In genomic region chr13:97842801-97843200, GRCm38 (mm10) we compare ENCODE assay signal across 22 mouse cellular contexts.
DNase-seq lines count a peak whose midpoint lies in the region; ATAC-seq lines count a peak whose summit lies in the region.
"Had no signal": no experiment of that assay in that cellular context is flagged by ENCODE, and none has a peak within 500 bp of the region (broad histone marks: within the 10 kb centered on the region; RNA-seq: fewer than 3 reads in every experiment).

No protein-coding gene starts in this region.

- WGBS in embryonic facial prominence, embryonic 14.5 days = 58% methylated on average over 5 of the region's 5 CpGs
- 82% methylated on average over 5 of the region's 5 CpGs for WGBS in embryonic facial prominence, embryonic 10.5 days
- 45% methylated on average over 5 of the region's 5 CpGs for WGBS in intestine, embryonic 16.5 days
- 47% methylated on average over 5 of the region's 5 CpGs for WGBS in intestine, embryonic 15.5 days

- H3K27me3 ChIP-seq in embryonic facial prominence, embryonic 14.5 days (replicated peaks; ENCODE audit: control insufficient read depth, insufficient read depth, low read length) = no peaks in the 10 kb centered on the region
- peaks cover 43% of the 10 kb centered on the region for H3K27me3 ChIP-seq in embryonic facial prominence, embryonic 10.5 days (replicated peaks; ENCODE audit: low read depth, poor library complexity, severe bottlenecking)
- H3K27me3 ChIP-seq in intestine, embryonic 16.5 days (replicated peaks; ENCODE audit: control insufficient read depth, insufficient read depth, low read length) = no peaks in the 10 kb centered on the region
- no peaks in the 10 kb centered on the region for H3K27me3 ChIP-seq in intestine, embryonic 15.5 days (replicated peaks)
- H3K27me3 ChIP-seq: embryonic facial prominence, embryonic 12.5 days; forebrain, embryonic 13.5 days; hindbrain, embryonic 15.5 days; Patski had no signal

- H3K4me3 ChIP-seq in embryonic facial prominence, embryonic 14.5 days (ENCODE audit: low read depth, low read length) = no peak overlapping the region
- no peak overlapping the region for H3K4me3 ChIP-seq in embryonic facial prominence, embryonic 10.5 days
- no peak overlapping the region for H3K4me3 ChIP-seq in intestine, embryonic 16.5 days (ENCODE audit: low read length)
- no peak overlapping the region for H3K4me3 ChIP-seq in intestine, embryonic 15.5 days (replicated peaks)
- H3K4me3 ChIP-seq: embryonic facial prominence, embryonic 12.5 days; forebrain, embryonic 13.5 days; hindbrain, embryonic 10.5 days; hindbrain, embryonic 15.5 days had no signal

- no peak overlapping the region for H3K4me2 ChIP-seq in embryonic facial prominence, embryonic 14.5 days (ENCODE audit: low read depth, low read length)
- no peak overlapping the region for H3K4me2 ChIP-seq in intestine, embryonic 16.5 days (ENCODE audit: low read depth, low read length)
- no peak overlapping the region for H3K4me2 ChIP-seq in intestine, embryonic 15.5 days (replicated peaks)
- H3K4me2 ChIP-seq: embryonic facial prominence, embryonic 12.5 days; forebrain, embryonic 13.5 days; hindbrain, embryonic 15.5 days had no signal

- H3K36me3 ChIP-seq in embryonic facial prominence, embryonic 14.5 days (ENCODE audit: control insufficient read depth, insufficient read depth, low read length) = no peaks in the 10 kb centered on the region
- H3K36me3 ChIP-seq in embryonic facial prominence, embryonic 10.5 days (replicated peaks) = no peaks in the 10 kb centered on the region
- no peaks in the 10 kb centered on the region for H3K36me3 ChIP-seq in intestine, embryonic 16.5 days (ENCODE audit: control insufficient read depth, insufficient read depth, low read length)
- no peaks in the 10 kb centered on the region for H3K36me3 ChIP-seq in intestine, embryonic 15.5 days
- H3K36me3 ChIP-seq: embryonic facial prominence, embryonic 12.5 days; hindbrain, embryonic 10.5 days; hindbrain, embryonic 15.5 days had no signal

- H3K9ac ChIP-seq in embryonic facial prominence, embryonic 14.5 days (ENCODE audit: low read depth, low read length) = no peak overlapping the region
- H3K9ac ChIP-seq in intestine, embryonic 16.5 days (ENCODE audit: low read depth, low read length) = no peak overlapping the region
- H3K9ac ChIP-seq in intestine, embryonic 15.5 days = no peak overlapping the region
- H3K9ac ChIP-seq: embryonic facial prominence, embryonic 12.5 days; forebrain, embryonic 13.5 days; forebrain, postnatal 0 days; hindbrain, embryonic 15.5 days had no signal

- H3K9me3 ChIP-seq in embryonic facial prominence, embryonic 14.5 days (ENCODE audit: control insufficient read depth, low read length) = no peaks in the 10 kb centered on the region
- H3K9me3 ChIP-seq in embryonic facial prominence, embryonic 10.5 days = no peaks in the 10 kb centered on the region
- H3K9me3 ChIP-seq in intestine, embryonic 16.5 days (ENCODE audit: control insufficient read depth, low read length) = no peaks in the 10 kb centered on the region
- no peaks in the 10 kb centered on the region for H3K9me3 ChIP-seq in intestine, embryonic 15.5 days
- H3K9me3 ChIP-seq: embryonic facial prominence, embryonic 12.5 days; hindbrain, embryonic 15.5 days had no signal

- peaks cover 9% of the 10 kb centered on the region; the same call in 1 of the 2 replicates for H3K4me1 ChIP-seq in embryonic facial prominence, embryonic 14.5 days (ENCODE audit: control insufficient read depth, insufficient read depth, low read length)
- peaks cover 22% of the 10 kb centered on the region for H3K4me1 ChIP-seq in embryonic facial prominence, embryonic 10.5 days
- peaks cover 2% of the 10 kb centered on the region for H3K4me1 ChIP-seq in intestine, embryonic 16.5 days (ENCODE audit: control insufficient read depth, insufficient read depth, low read length)
- H3K4me1 ChIP-seq in intestine, embryonic 15.5 days (replicated peaks) = no peaks in the 10 kb centered on the region
- H3K4me1 ChIP-seq: hindbrain, embryonic 15.5 days had no signal

- DNase-seq in embryonic facial prominence, embryonic 14.5 days (ENCODE audit: low spot score) = peak; percentile 68
- no peak for DNase-seq in embryonic facial prominence, embryonic 10.5 days (ENCODE audit: low spot score)
- peak; percentile 5 for DNase-seq in NIH3T3 (ENCODE audit: low read depth)
- DNase-seq in gonadal fat pad, adult 2 months (ENCODE audit: low read depth) = peak; percentile 71
- no peak for DNase-seq in kidney, postnatal 25 days
- DNase-seq: adrenal gland, postnatal 25 days; cerebellum, adult 11 months; cerebellum, adult 8-10 months; cerebellum, postnatal 14 days; embryo, embryonic 11 days; forebrain, postnatal 0 days; gastrocnemius, postnatal 14 days; heart, postnatal 10 days had no signal

- ATAC-seq in embryonic facial prominence, embryonic 14.5 days (ENCODE audit: low read depth) = no peak
- peak; percentile 18; the same call in 1 of the 2 replicates for ATAC-seq in intestine, embryonic 16.5 days
- ATAC-seq in intestine, embryonic 15.5 days = no peak; the same call in 1 of the 2 replicates
- ATAC-seq: activated CD4-positive, CD25-positive, alpha-beta regulatory T cell, adult 4 months; forebrain, embryonic 13.5 days; forebrain, postnatal 0 days; inflammation-experienced regulatory T-cells, adult 6 months; Patski had no signal

- H3K27ac ChIP-seq in embryonic facial prominence, embryonic 14.5 days (replicated peaks; ENCODE audit: low read depth, low read length) = no peak overlapping the region
- no peak overlapping the region for H3K27ac ChIP-seq in embryonic facial prominence, embryonic 10.5 days (replicated peaks)
- no peak overlapping the region for H3K27ac ChIP-seq in intestine, embryonic 16.5 days (ENCODE audit: low read length)
- H3K27ac ChIP-seq in intestine, embryonic 15.5 days = no peak overlapping the region
- H3K27ac ChIP-seq: embryonic facial prominence, embryonic 12.5 days; forebrain, embryonic 13.5 days; hindbrain, embryonic 10.5 days; hindbrain, embryonic 15.5 days had no signal

Comparison
In these comparisons a context has a peak if more than half of its experiments do, and no peak if none do; other contexts are left out.
1. DNase-seq: peak in embryonic facial prominence, embryonic 14.5 days (single experiment), NIH3T3 (single experiment) and gonadal fat pad, adult 2 months (single experiment); none in embryonic facial prominence, embryonic 10.5 days (single experiment) and kidney, postnatal 25 days (0 of 2).